ENCODE assay signal across 10 mouse cellular contexts in genomic region chr15:103214149-103214548, GRCm38 (mm10). TPM values are rescaled to one million over a fixed set of nuclear protein-coding genes. Genes with fewer than 3 reads are reported as not detected.
DNase-seq lines count a peak whose midpoint lies in the region; ATAC-seq and TF ChIP-seq lines count a peak whose summit lies in the region.
"Had no signal": no experiment of that assay in that cellular context is flagged by ENCODE, and none has a peak within 500 bp of the region (broad histone marks: within the 10 kb centered on the region; RNA-seq: fewer than 3 reads in every experiment).

No protein-coding gene starts in this region.

- whole genome bisulfite sequencing in kidney, postnatal 0 days, result 36% methylated on average over 2 of the region's 2 CpGs
- 16% methylated on average over 2 of the region's 2 CpGs for WGBS in embryonic facial prominence, embryonic 13.5 days
- 16% methylated on average over 2 of the region's 2 CpGs for WGBS in hindbrain, embryonic 15.5 days
- 21% methylated on average over 2 of the region's 2 CpGs for whole genome bisulfite sequencing in neural tube, embryonic 12.5 days

- H3K9me3 ChIP-seq in kidney, postnatal 0 days (replicated peaks; ENCODE audit: low read length), result no peaks in the 10 kb centered on the region
- H3K9me3 ChIP-seq in embryonic facial prominence, embryonic 13.5 days, result no peaks in the 10 kb centered on the region
- no peaks in the 10 kb centered on the region for H3K9me3 ChIP-seq in hindbrain, embryonic 15.5 days
- no peaks in the 10 kb centered on the region for H3K9me3 ChIP-seq in neural tube, embryonic 12.5 days

- peak overlapping the region; percentile 20 for H3K27ac ChIP-seq in kidney, postnatal 0 days
- H3K27ac ChIP-seq in embryonic facial prominence, embryonic 13.5 days, result peak overlapping the region; percentile 77
- peak overlapping the region; percentile 73 for H3K27ac ChIP-seq in hindbrain, embryonic 15.5 days (replicated peaks)
- no peak overlapping the region for H3K27ac ChIP-seq in neural tube, embryonic 12.5 days
- H3K27ac ChIP-seq: macrophage had no signal

- peak overlapping the region; percentile 41 for H3K4me2 ChIP-seq in kidney, postnatal 0 days (ENCODE audit: low read length)
- H3K4me2 ChIP-seq in embryonic facial prominence, embryonic 13.5 days, result peak overlapping the region; percentile 51
- peak overlapping the region; percentile 51 for H3K4me2 ChIP-seq in hindbrain, embryonic 15.5 days
- peak overlapping the region; percentile 55 for H3K4me2 ChIP-seq in neural tube, embryonic 12.5 days (replicated peaks)

- no peak for TF ChIP-seq CTCF in kidney, postnatal 0 days (IDR thresholded peaks at IDR 0.05; ENCODE audit: low read depth)

- ATAC-seq in kidney, postnatal 0 days (replicated peaks; ENCODE audit: low FRiP score, low read depth), result no peak
- no peak for ATAC-seq in embryonic facial prominence, embryonic 13.5 days (ENCODE audit: insufficient number of reproducible peaks, insufficient read depth, low FRiP score, low TSS enrichment, low read depth)
- ATAC-seq in hindbrain, embryonic 15.5 days (ENCODE audit: low FRiP score, low read depth), result no peak
- no peak for ATAC-seq in neural tube, embryonic 12.5 days (ENCODE audit: low FRiP score, low read depth)

- H3K27me3 ChIP-seq in kidney, postnatal 0 days (ENCODE audit: insufficient read depth, low read length), result no peaks in the 10 kb centered on the region
- H3K27me3 ChIP-seq in embryonic facial prominence, embryonic 13.5 days, result no peaks in the 10 kb centered on the region
- no peaks in the 10 kb centered on the region for H3K27me3 ChIP-seq in hindbrain, embryonic 15.5 days
- H3K27me3 ChIP-seq in neural tube, embryonic 12.5 days (replicated peaks), result no peaks in the 10 kb centered on the region

- peaks cover 28% of the 10 kb centered on the region for H3K36me3 ChIP-seq in kidney, postnatal 0 days (ENCODE audit: insufficient read depth, low read length)
- peaks cover 39% of the 10 kb centered on the region for H3K36me3 ChIP-seq in embryonic facial prominence, embryonic 13.5 days
- peaks cover 18% of the 10 kb centered on the region for H3K36me3 ChIP-seq in hindbrain, embryonic 15.5 days
- peaks cover 37% of the 10 kb centered on the region for H3K36me3 ChIP-seq in neural tube, embryonic 12.5 days

- H3K9ac ChIP-seq in kidney, postnatal 0 days (ENCODE audit: low read depth, low read length), result no peak overlapping the region
- peak overlapping the region; percentile 44; the same call in 1 of the 2 replicates for H3K9ac ChIP-seq in embryonic facial prominence, embryonic 13.5 days
- H3K9ac ChIP-seq in hindbrain, embryonic 15.5 days, result peak overlapping the region; percentile 36; the same call in 1 of the 2 replicates
- peak overlapping the region; percentile 45; the same call in 1 of the 2 replicates for H3K9ac ChIP-seq in neural tube, embryonic 12.5 days

- peaks cover 6% of the 10 kb centered on the region for H3K4me1 ChIP-seq in kidney, postnatal 0 days (replicated peaks; ENCODE audit: insufficient read depth, low read length)
- H3K4me1 ChIP-seq in embryonic facial prominence, embryonic 13.5 days, result peaks cover 17% of the 10 kb centered on the region
- peaks cover 44% of the 10 kb centered on the region for H3K4me1 ChIP-seq in hindbrain, embryonic 15.5 days (replicated peaks)
- H3K4me1 ChIP-seq in neural tube, embryonic 12.5 days, result peaks cover 20% of the 10 kb centered on the region

- H3K4me3 ChIP-seq in kidney, postnatal 0 days (replicated peaks; ENCODE audit: low read depth, low read length), result peak overlapping the region; percentile 6
- H3K4me3 ChIP-seq in embryonic facial prominence, embryonic 13.5 days, result peak overlapping the region; percentile 18; the same call in 1 of the 2 replicates
- peak overlapping the region; percentile 27 for H3K4me3 ChIP-seq in hindbrain, embryonic 15.5 days
- peak overlapping the region; percentile 22 for H3K4me3 ChIP-seq in neural tube, embryonic 12.5 days

- DNase-seq in kidney, postnatal 0 days (ENCODE audit: low spot score), result no peak
- DNase-seq in kidney, postnatal 25 days, result no peak
- no peak for DNase-seq in B cell, adult 2 months
- DNase-seq in urinary bladder, adult 2 months (ENCODE audit: low spot score), result no peak
- DNase-seq in layer of hippocampus, postnatal 36 days, result no peak

RNA-seq across cellular contexts. Expression of gene Cbx5, which starts 25.5 kb away (rescaled TPM):
- 62.0 and 68.2 TPM in 2 replicates for polyA plus RNA-seq in kidney, postnatal 0 days (2015; fragmentation: Nextera tagmentation; extraction: Ambion mirVana)
- polyA plus RNA-seq in embryonic facial prominence, embryonic 13.5 days (2015; fragmentation: Nextera tagmentation; extraction: Ambion mirVana), result 137 and 142 TPM in 2 replicates
- polyA plus RNA-seq in hindbrain, embryonic 15.5 days (2015; fragmentation: Nextera tagmentation; extraction: Ambion mirVana), result 127 and 137 TPM in 2 replicates
- polyA plus RNA-seq in neural tube, embryonic 12.5 days (2016; fragmentation: Nextera tagmentation; extraction: Ambion mirVana), result 149 and 157 TPM in 2 replicates
- 23.9 and 24.4 TPM in 2 replicates for polyA plus RNA-seq in urinary bladder, adult 2 months (2012; rRNA removed)
- total RNA-seq in layer of hippocampus, postnatal 36 days (2021), result 100 to 1,000 TPM; 188 to 189 TPM

RNA-seq across cellular contexts. Expression of gene Hnrnpa1, which starts 26.1 kb away (rescaled TPM):
- 705 and 720 TPM in 2 replicates for polyA plus RNA-seq in kidney, postnatal 0 days (2015; fragmentation: Nextera tagmentation; extraction: Ambion mirVana)
- 1,090 and 1,133 TPM in 2 replicates for polyA plus RNA-seq in embryonic facial prominence, embryonic 13.5 days (2015; fragmentation: Nextera tagmentation; extraction: Ambion mirVana)
- polyA plus RNA-seq in hindbrain, embryonic 15.5 days (2015; fragmentation: Nextera tagmentation; extraction: Ambion mirVana), result 629 and 665 TPM in 2 replicates
- polyA plus RNA-seq in neural tube, embryonic 12.5 days (2016; fragmentation: Nextera tagmentation; extraction: Ambion mirVana), result 1,154 and 1,199 TPM in 2 replicates
- 323 and 341 TPM in 2 replicates for polyA plus RNA-seq in urinary bladder, adult 2 months (2012; rRNA removed)
- total RNA-seq in layer of hippocampus, postnatal 36 days (2021), result 100 to 1,000 TPM; 257 to 272 TPM

RNA-seq across cellular contexts. Expression of gene Nfe2, which starts 44.1 kb away (rescaled TPM):
- 1.9 and 2.8 TPM in 2 replicates for polyA plus RNA-seq in kidney, postnatal 0 days (2015; fragmentation: Nextera tagmentation; extraction: Ambion mirVana)
- 2.4 and 2.9 TPM in 2 replicates for polyA plus RNA-seq in embryonic facial prominence, embryonic 13.5 days (2015; fragmentation: Nextera tagmentation; extraction: Ambion mirVana)
- polyA plus RNA-seq in hindbrain, embryonic 15.5 days (2015; fragmentation: Nextera tagmentation; extraction: Ambion mirVana), result 0.58 and 0.89 TPM in 2 replicates
- polyA plus RNA-seq in neural tube, embryonic 12.5 days (2016; fragmentation: Nextera tagmentation; extraction: Ambion mirVana), result 3.2 and 4.3 TPM in 2 replicates
- polyA plus RNA-seq in urinary bladder, adult 2 months (2012; rRNA removed), result 0.28 and 0.34 TPM in 2 replicates
- under 1 TPM in 1 of 2 experiments, not detected in 1; 0.23 TPM for total RNA-seq in layer of hippocampus, postnatal 36 days (2021)
- polyA plus RNA-seq: frontal cortex, adult 2 months had no signal

RNA-seq across cellular contexts. Expression of gene Smug1, which starts 47.3 kb away (rescaled TPM):
- 13.0 TPM in 2 replicates for polyA plus RNA-seq in kidney, postnatal 0 days (2015; fragmentation: Nextera tagmentation; extraction: Ambion mirVana)
- 16.1 and 16.4 TPM in 2 replicates for polyA plus RNA-seq in embryonic facial prominence, embryonic 13.5 days (2015; fragmentation: Nextera tagmentation; extraction: Ambion mirVana)
- polyA plus RNA-seq in hindbrain, embryonic 15.5 days (2015; fragmentation: Nextera tagmentation; extraction: Ambion mirVana), result 26.9 and 31.1 TPM in 2 replicates
- polyA plus RNA-seq in neural tube, embryonic 12.5 days (2016; fragmentation: Nextera tagmentation; extraction: Ambion mirVana), result 66.6 and 68.0 TPM in 2 replicates
- polyA plus RNA-seq in urinary bladder, adult 2 months (2012; rRNA removed), result 15.1 and 18.5 TPM in 2 replicates
- 10 to 100 TPM; 20.9 to 22.5 TPM for total RNA-seq in layer of hippocampus, postnatal 36 days (2021)

RNA-seq across cellular contexts. Expression of gene Copz1, which starts 58.4 kb away (rescaled TPM):
- polyA plus RNA-seq in kidney, postnatal 0 days (2015; fragmentation: Nextera tagmentation; extraction: Ambion mirVana), result 237 and 263 TPM in 2 replicates
- 254 and 287 TPM in 2 replicates for polyA plus RNA-seq in embryonic facial prominence, embryonic 13.5 days (2015; fragmentation: Nextera tagmentation; extraction: Ambion mirVana)
- polyA plus RNA-seq in hindbrain, embryonic 15.5 days (2015; fragmentation: Nextera tagmentation; extraction: Ambion mirVana), result 200 and 208 TPM in 2 replicates
- 231 and 243 TPM in 2 replicates for polyA plus RNA-seq in neural tube, embryonic 12.5 days (2016; fragmentation: Nextera tagmentation; extraction: Ambion mirVana)
- 125 and 135 TPM in 2 replicates for polyA plus RNA-seq in urinary bladder, adult 2 months (2012; rRNA removed)
- 100 to 1,000 TPM in 1 of 2 experiments, 10 to 100 TPM in 1; 93.2 to 103 TPM for total RNA-seq in layer of hippocampus, postnatal 36 days (2021)
